Mouse (Mus musculus) kidney, postnatal 0 days (tissue): ENCODE measurements around the gene Ankrd45. TPM values are rescaled to one million over a fixed set of nuclear protein-coding genes. Genes with fewer than 3 reads are reported as not detected.

Experiments used
- ATAC-seq: fragments of 200-750 bp; cut with Nextera tagmentation; replicated peaks from 2 replicates; pipeline ENCODE4 v1.8.0; 2017; ENCODE audit warnings: low read depth, moderate number of reproducible peaks, moderate TSS enrichment, moderate library complexity; ENCODE audit not compliant: low FRiP score
- DNase-seq: peaks from one replicate; pipeline ENCODE4 v3.0.0-alpha.2; 2016; ENCODE audit warnings: low spot score
- H3K27ac ChIP-seq: fragments of 300-500 bp; sonication (generic); 2 replicates; pipeline ENCODE4 v1.5.1; 2014; ENCODE audit warnings: mild to moderate bottlenecking
- H3K27me3 ChIP-seq: fragments of 300-500 bp; sonication (generic); 2 replicates; pipeline ENCODE4 v1.6.1; 2014; ENCODE audit warnings: low read length, mixed read lengths; ENCODE audit not compliant: insufficient read depth
- H3K36me3 ChIP-seq: fragments of 300-500 bp; sonication (generic); 2 replicates; pipeline ENCODE4 v1.6.1; 2014; ENCODE audit warnings: low read length, mixed read lengths; ENCODE audit not compliant: insufficient read depth
- H3K4me1 ChIP-seq: fragments of 300-500 bp; sonication (generic); replicated peaks from 2 replicates; pipeline ENCODE4 v1.6.1; 2014; ENCODE audit warnings: antibody characterized with exemption, low read length, mixed read lengths; ENCODE audit not compliant: insufficient read depth
- H3K4me2 ChIP-seq: fragments of 300-500 bp; sonication (generic); 2 replicates; pipeline ENCODE4 v1.6.1; 2014; ENCODE audit warnings: mild to moderate bottlenecking, low read length, moderate library complexity, mixed read lengths
- H3K4me3 ChIP-seq: fragments of 300-500 bp; sonication (generic); replicated peaks from 2 replicates; pipeline ENCODE4 v1.5.1; 2014; ENCODE audit warnings: low read depth, low read length
- H3K9ac ChIP-seq: fragments of 300-500 bp; sonication (generic); 2 replicates; pipeline ENCODE4 v1.6.1; 2014; ENCODE audit warnings: low read depth, low read length
- H3K9me3 ChIP-seq: fragments of 300-500 bp; sonication (generic); replicated peaks from 2 replicates; pipeline ENCODE4 v1.6.1; 2016; ENCODE audit warnings: low read length, inconsistent platforms, mixed read lengths
- CTCF ChIP-seq: IDR thresholded peaks from 2 replicates; pipeline ENCODE4 v1.5.1; 2016; ENCODE audit warnings: antibody characterized with exemption, low read depth, mild to moderate bottlenecking, moderate library complexity
- WGBS: fragments of 180-500 bp; shearing (Covaris S2); extraction: QIAGEN DNeasy Blood & Tissue Kit; methylation state at CpG from one replicate; pipeline ENCODE4 v1.1.7; 2014; 5-methylcytosine and 5-hydroxymethylcytosine counted together
- polyA plus RNA-seq: library from polyadenylated mRNA; unstranded; fragments of >200 nt; fragmentation: Nextera tagmentation; extraction: Ambion mirVana; gene quantifications from 2 replicates; pipeline ENCODE4 v1.2.1, GENCODE M21; 2015

The Ankrd45 gene
- polyA plus RNA-seq, 1 experiment from 2014 or later = 4.5 TPM

- no peak for ATAC-seq
- 77% methylated on average over 5 of the region's 5 CpGs for WGBS
- no peaks in the 10 kb centered on the region for H3K36me3 ChIP-seq
- H3K4me3 ChIP-seq = no peak overlapping the region
- H3K9me3 ChIP-seq = no peaks in the 10 kb centered on the region
- no peak overlapping the region for H3K9ac ChIP-seq
- H3K27me3 ChIP-seq = no peaks in the 10 kb centered on the region
- H3K4me2 ChIP-seq = no peak overlapping the region
- H3K27ac ChIP-seq = no peak overlapping the region
- no peak for TF ChIP-seq CTCF
- H3K4me1 ChIP-seq = 0 out of 2 replicates have a peak, but pooled peaks cover 3% of the 10 kb centered on the region
- no peak for DNase-seq
These were observed 57.4 kb downstream of the Ankrd45 start for GRCm38 (mm10) chr1:161199856-161200255.

- no peak overlapping the region for H3K4me3 ChIP-seq
- no peaks in the 10 kb centered on the region for H3K27me3 ChIP-seq
- no peak overlapping the region for H3K9ac ChIP-seq
- TF ChIP-seq CTCF = peak; percentile 64
- DNase-seq (no peak), ATAC-seq (no peak)
- H3K4me2 ChIP-seq = no peak overlapping the region
- H3K36me3 ChIP-seq = no peaks in the 10 kb centered on the region
- no peak overlapping the region for H3K27ac ChIP-seq
- no peaks in the 10 kb centered on the region for H3K9me3 ChIP-seq
- WGBS = 30% methylated on average over 4 of the region's 4 CpGs
- H3K4me1 ChIP-seq = no peaks in the 10 kb centered on the region
These were observed 72.0 kb downstream of the Ankrd45 start for GRCm38 (mm10) chr1:161214465-161214864.

GRCm38 (mm10) chr1:161219816-161220215 lies 77.3 kb downstream of the Ankrd45 start:
- Histone ChIP-seq H3K9ac (no peak overlapping the region), H3K36me3 (no peaks in the 10 kb centered on the region), H3K27me3 (no peaks in the 10 kb centered on the region), H3K9me3 (no peaks in the 10 kb centered on the region), H3K4me2 (no peak overlapping the region), H3K27ac (no peak overlapping the region), H3K4me1 (no peaks in the 10 kb centered on the region), H3K4me3 (no peak overlapping the region)
- no peak for TF ChIP-seq CTCF
- 68% methylated on average over 3 of the region's 3 CpGs for WGBS
- ATAC-seq (no peak), DNase-seq (no peak)

Other genes starting within 250 kb of the Ankrd45 start
- gene Rc3h1, start 236.3 kb upstream of the Ankrd45 start, polyA plus RNA-seq = 5.9 and 6.4 TPM in 2 replicates
- gene Serpinc1, start 164.1 kb upstream of the Ankrd45 start, polyA plus RNA-seq = 1.8 TPM in 2 replicates
- 5.1 and 7.4 TPM in 2 replicates for gene Zbtb37, start 107.8 kb upstream of the Ankrd45 start, polyA plus RNA-seq
- gene Dars2, start 72.0 kb upstream of the Ankrd45 start, polyA plus RNA-seq = 23.5 and 25.8 TPM in 2 replicates
- 16.7 and 17.8 TPM in 2 replicates for gene Cenpl, start 72.0 kb upstream of the Ankrd45 start, polyA plus RNA-seq
- gene Klhl20, start 11.2 kb upstream of the Ankrd45 start, polyA plus RNA-seq = 10.4 and 10.8 TPM in 2 replicates
- 0.11 and 0.16 TPM in 2 replicates for gene Tex50, start 16.6 kb downstream of the Ankrd45 start, polyA plus RNA-seq
- gene Prdx6, start 108.5 kb downstream of the Ankrd45 start, polyA plus RNA-seq = 361 and 381 TPM in 2 replicates